Mouse (Mus musculus) brain, embryonic 14.5 days (tissue): ENCODE measurements around the gene Rnf24.

Experiments
- CTCF ChIP-seq: fragments of 200-500 bp; IDR thresholded peaks from 2 replicates; pipeline ENCODE4 v1.5.1; 2012; ENCODE audit warnings: inconsistent platforms, mild to moderate bottlenecking, moderate library complexity, borderline replicate concordance; ENCODE audit not compliant: insufficient read depth, insufficient read length; ENCODE audit errors: extremely low read depth
- POLR2A ChIP-seq: fragments of 200-500 bp; IDR thresholded peaks from 2 replicates; pipeline ENCODE4 v1.6.1; 2012; ENCODE audit warnings: mild to moderate bottlenecking, inconsistent platforms, borderline replicate concordance; ENCODE audit not compliant: poor library complexity, insufficient read depth, insufficient read length, severe bottlenecking; ENCODE audit errors: extremely low read depth

- TF ChIP-seq POLR2A, result no peak
- no peak for TF ChIP-seq CTCF
Observed at GRCm38 (mm10) chr2:131307391-131307790, 45.3 kb downstream of the Rnf24 start.
